Mouse (Mus musculus) right cerebral cortex, postnatal 25 days (tissue): Measurements from ENCODE around the gene Rab6a.

Experiments
- DNase-seq: peaks from one replicate; pipeline ENCODE4 v3.0.0; 2022

Gene Rab6a

DNA sequence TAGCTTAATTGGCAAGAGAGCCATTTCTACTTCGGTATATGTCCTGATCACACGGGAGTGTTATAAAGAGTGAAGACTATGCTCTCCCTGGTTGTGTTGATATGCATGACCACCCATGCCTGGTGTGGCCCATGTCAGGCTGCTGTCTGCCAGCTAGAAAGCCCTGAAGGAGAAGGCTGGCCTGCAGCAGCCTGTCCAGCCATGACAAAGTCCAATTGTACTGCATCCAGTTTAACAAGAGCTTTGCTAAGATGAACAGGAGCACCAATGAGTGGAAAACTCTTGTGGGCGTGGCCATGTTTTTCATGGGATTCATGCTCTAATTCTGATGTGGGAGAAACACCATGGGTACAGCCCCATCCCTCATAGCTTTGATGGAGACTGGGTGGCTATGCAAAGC lies 17.3 kb downstream of the Rab6a start:
- no peak for DNase-seq

DNA sequence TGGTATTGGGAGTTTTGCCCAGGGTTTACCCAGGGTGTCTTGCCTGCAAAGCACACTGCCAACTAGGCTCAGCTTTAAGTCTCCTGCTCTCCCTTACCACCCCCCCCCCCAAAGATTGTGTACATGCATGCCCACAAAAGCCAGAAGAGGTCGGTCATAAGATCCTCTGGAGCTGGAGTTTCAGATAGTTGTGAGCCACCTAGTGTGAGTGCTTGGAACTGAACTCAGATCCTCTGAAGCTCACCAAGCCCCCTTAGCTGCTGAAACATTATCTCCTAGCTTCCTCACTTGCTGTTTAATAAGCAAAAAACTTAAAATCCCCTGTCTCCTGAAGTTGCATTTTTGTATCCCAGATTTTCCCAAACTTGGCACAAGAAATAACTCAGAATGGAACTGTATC lies 30.4 kb downstream of the Rab6a start:
- no peak for DNase-seq

GRCm38 (mm10) chr7:100642413-100642812 lies 35.2 kb downstream of the Rab6a start:
- DNase-seq, result no peak

DNA sequence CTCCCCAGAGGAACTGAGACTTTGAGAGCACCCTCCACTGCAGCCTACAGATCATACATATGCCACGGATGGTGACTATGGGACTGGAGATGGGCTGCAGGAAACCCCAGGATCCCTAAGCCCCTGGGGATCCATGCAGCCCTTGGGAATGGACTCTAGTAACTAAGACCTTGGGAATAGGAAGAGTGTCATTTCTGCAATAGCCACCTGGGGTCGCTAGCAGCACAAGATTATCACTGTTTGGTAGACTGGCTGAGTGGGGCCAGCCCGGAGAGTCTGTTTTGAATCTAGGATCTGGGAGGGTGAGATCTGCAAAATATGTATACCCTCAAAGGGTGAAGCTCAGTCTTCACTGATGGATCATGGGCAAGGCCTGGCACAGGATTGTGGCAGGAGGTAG lies 37.9 kb downstream of the Rab6a start:
- peak; percentile 44 for DNase-seq

DNA sequence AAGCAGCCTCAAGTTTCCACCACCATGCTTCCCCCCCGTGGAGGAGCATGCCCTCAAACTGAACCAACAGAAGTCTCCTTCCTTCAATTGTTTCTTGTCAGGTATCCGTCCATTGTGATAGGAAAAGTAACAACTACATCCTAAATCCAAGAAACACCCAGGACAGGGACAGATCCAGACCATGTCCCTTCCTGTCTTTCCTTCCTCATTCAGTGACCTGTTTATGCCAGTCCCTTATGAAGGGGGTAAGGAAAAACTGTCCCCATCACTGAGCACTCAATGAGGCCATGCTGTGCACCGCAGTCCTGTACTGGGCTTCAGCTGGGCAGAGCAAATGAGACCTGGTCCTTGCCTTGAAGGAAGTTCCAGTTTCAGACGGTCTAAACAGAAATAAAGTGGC lies 41.9 kb downstream of the Rab6a start:
- no peak for DNase-seq

DNA sequence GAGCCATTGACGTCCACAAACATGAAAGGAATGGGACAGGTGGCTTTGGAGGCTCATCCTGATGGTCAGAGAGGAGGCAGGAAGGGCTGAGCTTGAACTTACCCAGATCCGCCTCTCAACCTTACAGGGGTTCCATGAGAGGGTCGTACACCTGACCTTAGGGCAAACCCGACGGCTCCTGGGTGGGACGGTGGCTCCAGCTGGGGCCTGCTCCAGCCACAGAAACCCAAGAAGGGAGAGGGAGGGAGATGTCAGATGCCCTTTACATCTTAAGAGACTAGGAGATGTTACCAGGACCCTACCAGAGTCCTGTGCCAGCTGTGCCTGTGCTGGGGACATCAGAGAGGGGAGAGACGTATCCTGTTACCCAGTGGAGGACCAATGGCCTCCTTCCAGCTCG lies 42.6 kb downstream of the Rab6a start:
- peak; percentile 2 for DNase-seq

- peak; percentile 2 for DNase-seq
These were observed 43.2 kb downstream of the Rab6a start for GRCm38 (mm10) chr7:100650421-100650820.

- DNase-seq, result peak; percentile 26
These were observed 43.8 kb downstream of the Rab6a start for GRCm38 (mm10) chr7:100651011-100651410.

DNA sequence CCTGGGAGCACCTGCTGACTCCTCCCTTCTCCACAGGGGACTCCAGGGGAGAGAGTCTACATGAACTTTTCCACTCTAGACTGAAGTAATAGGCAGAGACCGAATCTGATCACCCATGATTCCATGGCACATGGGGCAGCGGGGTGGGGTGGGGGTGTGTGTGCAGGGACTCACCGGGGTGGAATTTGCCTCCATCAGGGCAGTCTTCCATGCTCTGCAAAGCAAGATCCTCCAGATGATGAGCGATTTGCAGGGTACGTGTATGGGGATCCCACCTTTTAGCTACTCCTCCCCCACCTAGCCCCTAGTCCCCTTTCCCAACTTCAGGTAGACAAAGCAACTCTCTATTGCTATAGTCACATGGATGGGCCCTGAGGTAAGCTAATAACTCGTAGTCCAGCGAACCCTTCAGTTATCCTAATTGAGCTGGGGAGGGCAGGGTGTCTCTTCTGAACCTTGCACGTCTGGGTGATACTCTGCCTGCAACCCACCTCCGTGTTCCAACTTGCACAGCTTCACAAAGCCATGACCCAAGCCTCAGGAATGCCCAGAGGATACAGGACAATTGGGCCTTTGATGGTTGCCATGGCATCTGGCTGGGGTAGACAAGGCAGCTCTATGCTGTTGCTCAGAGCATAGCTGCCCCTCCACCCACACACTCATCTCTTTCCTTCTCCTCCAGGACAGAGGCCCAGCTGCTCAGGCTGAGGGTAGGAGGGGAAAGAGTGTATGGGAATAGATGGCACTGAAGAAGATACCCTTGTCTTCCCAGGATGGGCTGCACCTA lies 46.5 kb downstream of the Rab6a start:
- peak; percentile 3 for DNase-seq

DNA sequence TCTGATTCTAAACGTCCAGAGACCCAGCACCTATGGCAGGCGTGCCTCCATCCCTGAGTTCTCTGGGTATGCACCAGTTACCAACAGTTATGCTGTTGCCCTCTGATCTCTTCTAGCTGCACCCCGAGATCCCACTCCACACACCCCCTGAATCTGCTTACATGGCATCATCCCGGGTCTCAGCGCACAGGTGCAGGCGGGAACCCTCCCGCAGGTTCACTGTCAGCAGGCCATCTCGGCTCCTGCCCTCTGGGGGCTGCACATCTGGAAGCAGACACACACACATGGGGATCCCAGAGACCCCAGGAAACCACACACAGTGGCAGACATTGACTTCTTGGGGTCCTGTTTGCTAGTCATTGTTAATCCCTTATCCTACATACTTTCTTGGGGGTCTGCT lies 47.2 kb downstream of the Rab6a start:
- DNase-seq, result peak; percentile 2

DNA sequence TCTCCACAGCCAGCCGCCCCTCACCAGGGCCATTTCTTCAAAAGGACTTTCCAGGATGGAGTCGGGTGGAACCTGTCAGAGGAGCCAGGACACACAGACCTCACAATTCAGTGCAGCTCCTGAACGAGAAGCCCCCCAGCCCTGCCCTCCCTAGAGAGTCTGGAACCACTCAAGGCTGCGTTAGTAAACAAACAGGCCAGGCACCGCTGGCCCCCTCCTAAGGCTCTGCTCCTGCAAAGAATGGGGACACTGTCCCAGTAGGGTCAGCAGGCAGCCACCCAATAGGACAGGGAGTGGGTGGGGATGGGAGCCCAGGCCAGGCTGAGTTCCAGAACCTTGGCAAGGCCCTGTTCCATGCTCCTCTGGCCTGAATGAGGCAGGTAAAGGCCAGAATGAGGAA lies 49.5 kb downstream of the Rab6a start:
- no peak for DNase-seq

GRCm38 (mm10) chr7:100658093-100658578 lies 50.9 kb downstream of the Rab6a start:
- no peak for DNase-seq

DNA sequence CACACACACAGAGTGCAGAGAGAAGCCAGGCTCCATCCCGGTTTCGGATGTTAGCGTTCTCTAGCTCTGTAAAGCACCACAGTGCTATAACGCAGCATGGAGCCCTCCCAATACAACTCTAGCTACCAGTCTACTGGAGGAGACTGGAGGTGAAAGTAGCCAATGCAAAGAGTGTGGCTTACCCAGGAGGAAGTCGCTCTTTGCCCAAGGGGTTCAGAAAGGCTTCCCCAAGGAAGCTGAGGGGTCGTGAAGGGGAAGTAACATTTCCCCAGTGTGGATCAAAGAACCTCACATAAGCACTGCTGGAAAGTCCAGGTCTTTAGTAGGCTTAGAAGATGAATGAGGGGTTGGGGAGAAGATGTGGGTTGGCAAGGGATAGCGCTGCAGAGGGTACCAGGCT lies 54.1 kb downstream of the Rab6a start:
- DNase-seq, result no peak

GRCm38 (mm10) chr7:100662231-100662630 lies 55.0 kb downstream of the Rab6a start, which contains the start of gene Plekhb1:
Plekhb1 (minus strand) TSS chr7:100662414.
- no peak for DNase-seq

- DNase-seq, result peak; percentile 82
These were observed 56.0 kb downstream of the Rab6a start for GRCm38 (mm10) chr7:100663190-100663589.

- no peak for DNase-seq
These were observed 56.6 kb downstream of the Rab6a start for GRCm38 (mm10) chr7:100663729-100664304.

GRCm38 (mm10) chr7:100670646-100671045 lies 63.4 kb downstream of the Rab6a start:
- peak; percentile 65 for DNase-seq

DNA sequence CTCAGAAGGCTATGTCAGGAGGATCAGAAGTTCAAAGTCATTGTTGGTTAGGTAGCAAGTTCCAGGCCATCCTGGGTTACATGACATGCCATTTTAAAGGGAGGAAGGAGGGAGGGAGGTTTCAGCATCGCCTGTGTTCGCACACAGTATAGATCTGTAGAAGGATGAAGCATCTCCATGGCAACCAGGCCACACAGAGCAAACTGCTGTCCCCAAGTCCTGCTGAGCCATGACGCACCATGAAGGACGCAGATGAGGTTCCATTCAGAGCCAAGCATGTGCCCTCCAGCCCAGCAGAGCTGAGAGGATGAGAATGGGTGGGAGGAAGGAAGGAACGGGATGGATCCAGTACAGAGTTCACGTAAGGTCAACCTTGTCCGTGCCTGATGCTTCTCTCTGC lies 66.2 kb downstream of the Rab6a start:
- no peak for DNase-seq

GRCm38 (mm10) chr7:100674941-100675340 lies 67.7 kb downstream of the Rab6a start:
- DNase-seq, result no peak

DNA sequence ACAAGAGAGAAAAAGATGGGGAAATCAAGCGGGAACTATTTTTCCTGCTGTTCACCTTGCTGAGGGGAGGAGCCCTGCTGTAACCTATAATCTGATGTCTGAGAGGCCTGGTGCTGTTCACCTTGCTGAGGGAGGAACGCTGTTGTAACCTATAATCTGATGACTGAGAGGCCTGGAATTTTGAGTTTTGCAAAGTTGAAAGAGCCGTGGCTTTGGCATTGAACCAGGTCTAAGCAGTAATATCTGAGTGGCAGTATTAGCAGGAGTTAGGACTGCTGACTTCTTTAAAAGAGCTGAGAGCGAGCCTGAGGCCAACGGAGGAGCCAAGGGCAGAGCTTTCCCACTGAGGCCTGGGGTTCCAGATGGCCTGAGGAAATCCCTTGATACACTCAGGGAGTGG lies 70.8 kb downstream of the Rab6a start:
- no peak for DNase-seq

GRCm38 (mm10) chr7:100678948-100679880 lies 72.0 kb downstream of the Rab6a start:
- no peak for DNase-seq

GRCm38 (mm10) chr7:100681132-100681531 lies 73.9 kb downstream of the Rab6a start:
- DNase-seq, result peak; percentile 23

DNA sequence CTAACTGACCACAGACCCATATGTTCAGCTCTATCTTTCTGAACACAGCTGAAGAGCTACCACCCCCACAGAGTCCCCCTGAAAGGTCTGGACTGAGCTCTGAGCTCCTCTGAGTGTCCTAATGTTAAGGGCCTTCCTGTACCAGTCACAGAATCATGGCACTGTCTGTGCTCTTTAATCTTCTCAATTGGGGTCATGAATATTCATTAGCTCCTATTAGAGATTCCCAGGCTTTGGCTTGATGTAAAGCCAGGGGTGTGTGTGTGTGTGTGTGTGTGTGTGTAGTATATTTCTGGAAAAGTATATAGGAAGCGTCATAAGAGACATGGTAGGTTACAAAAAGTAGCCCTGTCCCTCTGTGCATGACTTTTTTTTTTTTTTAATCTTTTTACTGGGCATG lies 76.0 kb downstream of the Rab6a start:
- DNase-seq, result no peak
